Mouse (Mus musculus) stomach, embryonic 16.5 days (tissue): ENCODE measurements around the gene Tmem63b. TPM values are rescaled to one million over a fixed set of nuclear protein-coding genes. Genes with fewer than 3 reads are reported as not detected.

Experiments used
- ATAC-seq: fragments of 200-750 bp; cut with Nextera tagmentation; 2 replicates; pipeline ENCODE4 v1.8.0; 2017; ENCODE audit warnings: moderate number of reproducible peaks, moderate TSS enrichment; ENCODE audit not compliant: insufficient read depth, low FRiP score
- H3K27ac ChIP-seq: fragments of 300-500 bp; sonication (generic); 2 replicates; pipeline ENCODE4 v1.5.1; 2014; ENCODE audit warnings: low read length
- H3K27me3 ChIP-seq: fragments of 300-500 bp; sonication (generic); 2 replicates; pipeline ENCODE4 v1.6.1; 2014; ENCODE audit warnings: low read length, control low read depth, mixed read lengths; ENCODE audit not compliant: control insufficient read depth, insufficient read depth
- H3K36me3 ChIP-seq: fragments of 300-500 bp; sonication (generic); 2 replicates; pipeline ENCODE4 v1.6.1; 2014; ENCODE audit warnings: low read length; ENCODE audit not compliant: control insufficient read depth, insufficient read depth
- H3K4me1 ChIP-seq: fragments of 300-500 bp; sonication (generic); 2 replicates; pipeline ENCODE4 v1.6.1; 2014; ENCODE audit warnings: low read length, control low read depth, mixed read lengths; ENCODE audit not compliant: control insufficient read depth, insufficient read depth
- H3K4me2 ChIP-seq: fragments of 300-500 bp; sonication (generic); 2 replicates; pipeline ENCODE4 v1.6.1; 2014; ENCODE audit warnings: low read depth, low read length, mixed read lengths
- H3K4me3 ChIP-seq: fragments of 300-500 bp; sonication (generic); replicated peaks from 2 replicates; pipeline ENCODE4 v1.5.1; 2014; ENCODE audit warnings: mild to moderate bottlenecking, low read length
- H3K9ac ChIP-seq: fragments of 300-500 bp; sonication (generic); 2 replicates; pipeline ENCODE4 v1.6.1; 2014; ENCODE audit warnings: low read length
- H3K9me3 ChIP-seq: fragments of 300-500 bp; sonication (generic); replicated peaks from 2 replicates; pipeline ENCODE4 v1.6.1; 2016; ENCODE audit warnings: low read length, control low read depth; ENCODE audit not compliant: control insufficient read depth
- WGBS: fragments of 180-500 bp; shearing (Covaris S2); extraction: QIAGEN DNeasy Blood & Tissue Kit; methylation state at CpG from one replicate; pipeline ENCODE4 v1.1.7; 2014; 5-methylcytosine and 5-hydroxymethylcytosine counted together
- polyA plus RNA-seq: library from polyadenylated mRNA; unstranded; fragments of >200 nt; fragmentation: Nextera tagmentation; extraction: Ambion mirVana; gene quantifications from 2 replicates; pipeline ENCODE4 v1.2.1, GENCODE M21; 2015

Gene Tmem63b
- polyA plus RNA-seq, 1 experiment from 2014 or later, result 33.6 TPM

DNA sequence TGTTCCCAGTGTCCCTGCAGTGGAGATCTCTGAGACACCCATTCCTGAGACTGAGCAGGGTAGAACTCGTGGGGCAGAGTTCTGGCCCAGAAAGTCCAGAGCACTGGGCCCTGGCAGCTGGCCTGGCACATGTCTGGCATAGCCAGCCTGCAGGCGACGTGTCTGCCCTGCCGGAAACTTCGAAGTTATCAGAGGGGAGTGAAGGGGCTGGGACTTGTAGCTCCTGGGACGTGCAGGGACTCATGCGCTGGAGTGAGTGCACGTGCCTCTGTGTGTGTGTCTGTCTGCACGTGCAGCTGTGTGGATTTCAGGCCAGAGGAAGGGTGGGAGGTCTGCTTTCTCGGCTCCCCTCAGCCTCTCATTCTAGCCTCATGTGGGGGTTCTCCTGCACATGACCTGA is 42.7 kb upstream of the Tmem63b start:
- ATAC-seq, result no peak

GRCm38 (mm10) chr17:45727983-45728723 is 41.4 kb upstream of the Tmem63b start:
- no peaks in the 10 kb centered on the region for H3K27me3 ChIP-seq
- H3K27ac ChIP-seq, result no peak overlapping the region; the same call in 1 of the 2 replicates
- H3K4me1 ChIP-seq, result peaks cover 2% of the 10 kb centered on the region; the same call in 1 of the 2 replicates
- H3K9me3 ChIP-seq, result no peaks in the 10 kb centered on the region
- H3K4me3 ChIP-seq, result no peak overlapping the region
- no peak overlapping the region for H3K4me2 ChIP-seq
- peak overlapping the region; percentile 19; the same call in 1 of the 2 replicates for H3K9ac ChIP-seq
- ATAC-seq, result no peak
- no peaks in the 10 kb centered on the region for H3K36me3 ChIP-seq
- WGBS, result 68% methylated on average over 8 of the region's 8 CpGs

More for the DNA sequence above, 42.7 kb upstream of the Tmem63b start:
- H3K4me2 ChIP-seq, result no peak overlapping the region
- H3K9ac ChIP-seq, result peak overlapping the region; percentile 26; the same call in 1 of the 2 replicates
- no peaks in the 10 kb centered on the region for H3K9me3 ChIP-seq
- H3K36me3 ChIP-seq, result no peaks in the 10 kb centered on the region
- no peaks in the 10 kb centered on the region for H3K27me3 ChIP-seq
- H3K27ac ChIP-seq, result no peak overlapping the region
- H3K4me3 ChIP-seq, result no peak overlapping the region
- H3K4me1 ChIP-seq, result peaks cover 15% of the 10 kb centered on the region
- WGBS, result 51% methylated on average over 10 of the region's 10 CpGs

- Histone ChIP-seq H3K4me1 (no peaks in the 10 kb centered on the region), H3K9me3 (no peaks in the 10 kb centered on the region), H3K4me3 (no peak overlapping the region), H3K27ac (no peak overlapping the region), H3K27me3 (no peaks in the 10 kb centered on the region), H3K36me3 (no peaks in the 10 kb centered on the region), H3K4me2 (no peak overlapping the region), H3K9ac (no peak overlapping the region)
- ATAC-seq, result no peak
- 81% methylated on average over 2 of the region's 2 CpGs for WGBS
Observed at GRCm38 (mm10) chr17:45727481-45727880, 40.8 kb upstream of the Tmem63b start.

GRCm38 (mm10) chr17:45726249-45726648 is 39.5 kb upstream of the Tmem63b start:
- peak overlapping the region; percentile 76 for H3K27ac ChIP-seq
- H3K4me3 ChIP-seq, result no peak overlapping the region
- peak overlapping the region; percentile 43 for H3K9ac ChIP-seq

GRCm38 (mm10) chr17:45724574-45724921 is 37.8 kb upstream of the Tmem63b start:
- Histone ChIP-seq H3K36me3 (no peaks in the 10 kb centered on the region), H3K4me3 (no peak overlapping the region)

More at GRCm38 (mm10) chr17:45726249-45726648, 39.5 kb upstream of the Tmem63b start:
- H3K36me3 ChIP-seq, result no peaks in the 10 kb centered on the region
- WGBS, result 37% methylated on average over 7 of the region's 7 CpGs
- no peaks in the 10 kb centered on the region for H3K4me1 ChIP-seq
- no peaks in the 10 kb centered on the region for H3K27me3 ChIP-seq
- ATAC-seq, result peak; percentile 82
- peak overlapping the region; percentile 35 for H3K4me2 ChIP-seq
- H3K9me3 ChIP-seq, result no peaks in the 10 kb centered on the region

GRCm38 (mm10) chr17:45723732-45724573 is 37.2 kb upstream of the Tmem63b start:
- Histone ChIP-seq H3K27ac (peak overlapping the region; percentile 34; the same call in 1 of the 2 replicates), H3K9ac (peak overlapping the region; percentile 72), H3K9me3 (no peaks in the 10 kb centered on the region), H3K4me1 (no peaks in the 10 kb centered on the region), H3K27me3 (no peaks in the 10 kb centered on the region), H3K4me3 (peak overlapping the region; percentile 47), H3K4me2 (peak overlapping the region; percentile 73), H3K36me3 (no peaks in the 10 kb centered on the region)
- WGBS, result 4% methylated on average over 25 of the region's 25 CpGs
- ATAC-seq, result no peak; the same call in 1 of the 2 replicates

More at GRCm38 (mm10) chr17:45724574-45724921, 37.8 kb upstream of the Tmem63b start:
- H3K9me3 ChIP-seq, result no peaks in the 10 kb centered on the region
- H3K27me3 ChIP-seq, result no peaks in the 10 kb centered on the region
- no peak overlapping the region for H3K27ac ChIP-seq
- H3K9ac ChIP-seq, result no peak overlapping the region
- no peak overlapping the region for H3K4me2 ChIP-seq
- 82% methylated on average over 10 of the region's 10 CpGs for WGBS
- no peaks in the 10 kb centered on the region for H3K4me1 ChIP-seq
- ATAC-seq, result no peak

DNA sequence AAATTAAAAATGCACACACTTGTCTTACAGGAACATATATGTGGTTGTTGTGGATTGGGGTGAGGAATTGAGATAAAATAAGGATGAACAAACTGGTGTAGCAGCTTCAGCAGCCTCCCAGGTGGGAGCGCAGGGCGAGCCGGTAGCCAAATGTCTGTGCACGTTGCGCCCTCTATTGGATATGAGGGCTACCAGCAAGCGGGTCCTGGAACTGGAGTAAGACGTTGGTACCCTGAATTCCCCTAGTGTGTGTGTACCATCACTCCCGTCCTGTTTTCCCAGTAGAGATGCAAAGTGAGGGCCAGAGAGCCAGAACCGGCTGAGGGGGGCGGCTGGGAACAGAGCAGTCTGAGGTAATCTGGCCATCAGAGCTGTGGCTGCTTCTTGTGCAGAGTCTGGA is 31.6 kb upstream of the Tmem63b start:
- Histone ChIP-seq H3K9me3 (no peaks in the 10 kb centered on the region), H3K4me1 (no peaks in the 10 kb centered on the region), H3K27me3 (no peaks in the 10 kb centered on the region), H3K27ac (no peak overlapping the region), H3K4me3 (no peak overlapping the region), H3K36me3 (no peaks in the 10 kb centered on the region), H3K4me2 (no peak overlapping the region), H3K9ac (no peak overlapping the region)
- 5% methylated on average over 10 of the region's 10 CpGs for WGBS
- peak; percentile 65; the same call in 1 of the 2 replicates for ATAC-seq

DNA sequence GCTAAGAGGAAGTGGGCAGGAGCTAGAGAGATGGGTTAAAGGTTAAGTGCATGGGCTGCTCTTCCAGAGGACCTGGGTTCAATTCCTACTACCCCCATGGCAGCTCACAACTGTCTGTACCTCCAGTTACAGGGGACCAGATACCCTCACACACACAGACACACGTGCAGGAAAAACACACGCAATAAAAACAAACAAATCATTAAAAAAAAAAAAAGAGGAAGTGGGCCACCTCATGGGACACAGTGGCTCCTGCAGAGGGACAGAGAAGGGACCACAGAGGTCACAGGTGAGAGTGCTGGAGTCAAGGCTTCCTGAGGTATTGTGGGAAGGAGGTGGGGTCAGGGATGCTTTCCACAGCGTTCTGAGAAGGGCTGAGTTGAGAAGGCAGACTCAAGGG is 24.8 kb upstream of the Tmem63b start:
- no peaks in the 10 kb centered on the region for H3K9me3 ChIP-seq
- no peak for ATAC-seq
- no peak overlapping the region for H3K4me2 ChIP-seq
- H3K9ac ChIP-seq, result no peak overlapping the region
- H3K36me3 ChIP-seq, result no peaks in the 10 kb centered on the region
- no peaks in the 10 kb centered on the region for H3K27me3 ChIP-seq
- H3K4me3 ChIP-seq, result no peak overlapping the region
- no peaks in the 10 kb centered on the region for H3K4me1 ChIP-seq
- 43% methylated on average over 3 of the region's 3 CpGs for WGBS
- no peak overlapping the region for H3K27ac ChIP-seq

GRCm38 (mm10) chr17:45710407-45710806 is 23.7 kb upstream of the Tmem63b start:
- Histone ChIP-seq H3K9ac (no peak overlapping the region), H3K27ac (no peak overlapping the region), H3K36me3 (no peaks in the 10 kb centered on the region), H3K9me3 (no peaks in the 10 kb centered on the region), H3K4me3 (no peak overlapping the region), H3K4me2 (no peak overlapping the region), H3K27me3 (no peaks in the 10 kb centered on the region), H3K4me1 (no peaks in the 10 kb centered on the region)
- no peak for ATAC-seq
- WGBS, result 67% methylated on average over 8 of the region's 8 CpGs
